Mouse (Mus musculus) kidney, embryonic 16.5 days (tissue): ENCODE measurements around the gene Dcun1d1. TPM values are rescaled to one million over a fixed set of nuclear protein-coding genes. Genes with fewer than 3 reads are reported as not detected.

Experiments used
- ATAC-seq: fragments of 200-750 bp; cut with Nextera tagmentation; 2 replicates; pipeline ENCODE4 v1.8.0; 2017; ENCODE audit warnings: moderate TSS enrichment; ENCODE audit not compliant: low FRiP score, low TSS enrichment
- H3K27ac ChIP-seq: fragments of 300-500 bp; sonication (generic); 2 replicates; pipeline ENCODE4 v1.5.1; 2014; ENCODE audit warnings: low read length
- H3K27me3 ChIP-seq: fragments of 300-500 bp; sonication (generic); 2 replicates; pipeline ENCODE4 v1.6.1; 2014; ENCODE audit warnings: low read length, control low read depth, mixed read lengths; ENCODE audit not compliant: insufficient read depth
- H3K36me3 ChIP-seq: fragments of 300-500 bp; sonication (generic); 2 replicates; pipeline ENCODE4 v1.6.1; 2014; ENCODE audit warnings: low read length, control low read depth, mixed read lengths; ENCODE audit not compliant: insufficient read depth
- H3K4me1 ChIP-seq: fragments of 300-500 bp; sonication (generic); 2 replicates; pipeline ENCODE4 v1.6.1; 2014; ENCODE audit warnings: low read length, control low read depth, mixed read lengths; ENCODE audit not compliant: insufficient read depth
- H3K4me2 ChIP-seq: fragments of 300-500 bp; sonication (generic); replicated peaks from 2 replicates; pipeline ENCODE4 v1.6.1; 2014; ENCODE audit warnings: low read depth, low read length
- H3K4me3 ChIP-seq: fragments of 300-500 bp; sonication (generic); 2 replicates; pipeline ENCODE4 v1.5.1; 2014; ENCODE audit warnings: mild to moderate bottlenecking, low read length
- H3K9ac ChIP-seq: fragments of 300-500 bp; sonication (generic); replicated peaks from 2 replicates; pipeline ENCODE4 v1.6.1; 2014; ENCODE audit warnings: low read length
- H3K9me3 ChIP-seq: fragments of 300-500 bp; sonication (generic); 2 replicates; pipeline ENCODE4 v1.6.1; 2016; ENCODE audit warnings: low read length, control low read depth
- WGBS: fragments of 180-500 bp; shearing (Covaris S2); extraction: QIAGEN DNeasy Blood & Tissue Kit; methylation state at CpG from one replicate; pipeline ENCODE4 v1.1.7; 2014; 5-methylcytosine and 5-hydroxymethylcytosine counted together
- polyA plus RNA-seq: library from polyadenylated mRNA; unstranded; fragments of >200 nt; fragmentation: Nextera tagmentation; extraction: Ambion mirVana; gene quantifications from 2 replicates; pipeline ENCODE4 v1.2.1, GENCODE M21; 2015

Gene Dcun1d1
- polyA plus RNA-seq, 1 experiment from 2014 or later: 90.9 TPM

DNA sequence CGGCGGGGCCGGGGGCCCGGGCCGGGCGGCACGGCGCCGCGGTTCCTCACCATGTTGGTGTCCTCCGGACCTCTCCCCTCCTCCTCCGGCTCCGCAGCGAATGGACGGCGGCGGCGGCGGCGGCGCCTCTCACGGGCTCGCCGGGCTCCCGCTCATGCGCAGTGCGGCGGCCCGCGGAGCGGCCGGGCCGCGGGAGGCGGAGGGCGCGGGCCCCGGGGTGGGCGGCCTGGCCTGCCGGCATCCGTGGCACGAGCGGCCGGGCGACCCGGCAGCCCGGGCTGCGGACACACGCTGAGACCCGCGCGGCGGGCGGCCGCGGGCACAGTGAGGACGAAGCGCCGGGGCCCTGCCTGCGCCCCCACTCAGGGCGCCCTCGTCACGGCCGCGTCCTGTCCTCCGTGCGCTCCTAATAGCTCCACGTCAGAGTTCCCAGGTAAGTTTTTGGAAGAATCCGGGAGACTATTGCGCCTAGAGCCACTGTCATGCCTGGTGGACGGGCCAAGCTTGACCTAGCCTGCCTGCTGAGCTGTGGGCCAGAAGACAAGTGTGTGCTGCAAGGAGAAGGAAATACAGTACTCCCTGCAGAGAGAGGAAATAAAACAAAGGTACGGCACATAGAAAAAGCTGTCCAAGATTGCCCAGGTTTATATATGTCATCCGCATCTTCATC is 4.4 kb downstream of the Dcun1d1 start:
- 0 out of 2 replicates have a peak, but pooled peaks cover 4% of the 10 kb centered on the region for H3K36me3 ChIP-seq
- H3K27me3 ChIP-seq: no peaks in the 10 kb centered on the region
- H3K9ac ChIP-seq: peak overlapping the region; percentile 99
- under 1% methylated on average over 61 of the region's 73 CpGs for WGBS
- peak overlapping the region; percentile 91 for H3K4me2 ChIP-seq
- peak overlapping the region; percentile 92 for H3K4me3 ChIP-seq
- peak; percentile 94 for ATAC-seq
- no peaks in the 10 kb centered on the region for H3K9me3 ChIP-seq
- H3K27ac ChIP-seq: peak overlapping the region; percentile 95
- H3K4me1 ChIP-seq: peaks cover 23% of the 10 kb centered on the region

- peak; percentile 84 for ATAC-seq
- H3K4me1 ChIP-seq: peaks cover 23% of the 10 kb centered on the region
- peak overlapping the region; percentile 95 for H3K27ac ChIP-seq
- peak overlapping the region; percentile 99 for H3K9ac ChIP-seq
- H3K9me3 ChIP-seq: no peaks in the 10 kb centered on the region
- H3K36me3 ChIP-seq: 0 out of 2 replicates have a peak, but pooled peaks cover under 1% of the 10 kb centered on the region
- WGBS: under 1% methylated on average over 52 of the region's 65 CpGs
- peak overlapping the region; percentile 91 for H3K4me2 ChIP-seq
- peak overlapping the region; percentile 92 for H3K4me3 ChIP-seq
- H3K27me3 ChIP-seq: no peaks in the 10 kb centered on the region
These were observed 5.1 kb downstream of the Dcun1d1 start for GRCm38 (mm10) chr3:35931896-35932727.

DNA sequence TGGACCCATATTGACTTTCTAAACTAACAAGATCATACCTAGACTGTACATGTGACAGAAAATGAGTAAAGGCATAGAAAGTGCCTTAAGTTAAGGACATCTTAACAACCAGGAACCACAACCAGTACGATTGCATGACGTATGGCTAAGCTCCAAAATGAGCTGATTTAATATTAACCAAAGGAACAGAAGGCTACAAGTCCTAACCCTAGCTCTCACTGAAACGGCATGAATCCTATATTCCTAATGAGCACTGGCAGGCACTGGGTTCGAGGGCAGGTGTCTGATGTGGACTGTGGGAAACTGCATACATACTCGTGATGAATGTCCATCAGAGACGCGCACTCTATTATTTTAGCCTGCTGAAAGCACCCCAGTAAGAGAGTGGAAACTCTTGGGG is 5.9 kb downstream of the Dcun1d1 start:
- H3K9me3 ChIP-seq: no peaks in the 10 kb centered on the region
- peak overlapping the region; percentile 92 for H3K4me3 ChIP-seq
- peak overlapping the region; percentile 91 for H3K4me2 ChIP-seq
- H3K36me3 ChIP-seq: no peaks in the 10 kb centered on the region
- no peak for ATAC-seq
- H3K4me1 ChIP-seq: peaks cover 23% of the 10 kb centered on the region
- H3K9ac ChIP-seq: peak overlapping the region; percentile 99
- peak overlapping the region; percentile 95 for H3K27ac ChIP-seq
- H3K27me3 ChIP-seq: no peaks in the 10 kb centered on the region
- 21% methylated on average over 7 of the region's 7 CpGs for WGBS

GRCm38 (mm10) chr3:35929831-35930230 is 7.4 kb downstream of the Dcun1d1 start:
- H3K27me3 ChIP-seq: no peaks in the 10 kb centered on the region
- ATAC-seq: no peak
- H3K4me1 ChIP-seq: peaks cover 23% of the 10 kb centered on the region
- H3K36me3 ChIP-seq: no peaks in the 10 kb centered on the region
- H3K9me3 ChIP-seq: no peaks in the 10 kb centered on the region
- no peak overlapping the region for H3K9ac ChIP-seq
- 0 out of 2 replicates have a peak overlapping the region, but pooled peaks have one; percentile 7 for H3K4me2 ChIP-seq
- H3K27ac ChIP-seq: no peak overlapping the region
- 34% methylated on average over 8 of the region's 8 CpGs for WGBS
- no peak overlapping the region; the same call in 1 of the 2 replicates for H3K4me3 ChIP-seq

DNA sequence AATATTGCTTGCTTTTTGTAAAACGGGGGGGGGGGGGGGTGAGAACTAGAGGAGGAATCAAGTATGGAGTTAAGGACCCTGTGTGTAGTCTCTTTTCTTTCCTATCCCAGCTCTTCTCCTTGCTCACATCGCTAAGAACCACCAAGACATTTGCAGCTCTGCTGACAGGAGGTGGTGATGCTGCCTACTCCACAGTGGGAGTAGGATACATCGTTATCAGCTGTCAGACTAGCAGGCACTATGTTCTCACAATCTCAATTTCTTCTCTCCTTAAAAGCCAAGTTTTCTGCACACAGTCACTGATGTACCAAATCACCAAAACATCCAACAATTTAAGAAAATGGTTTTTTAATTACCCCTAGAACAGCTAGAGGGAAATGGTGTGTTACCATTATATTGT is 7.8 kb downstream of the Dcun1d1 start:
- no peak overlapping the region for H3K27ac ChIP-seq
- WGBS: 50% methylated on average over 3 of the region's 3 CpGs
- ATAC-seq: no peak
- H3K4me1 ChIP-seq: peaks cover 23% of the 10 kb centered on the region
- H3K36me3 ChIP-seq: no peaks in the 10 kb centered on the region
- H3K4me3 ChIP-seq: no peak overlapping the region
- H3K27me3 ChIP-seq: no peaks in the 10 kb centered on the region
- H3K9me3 ChIP-seq: no peaks in the 10 kb centered on the region
- no peak overlapping the region for H3K4me2 ChIP-seq
- no peak overlapping the region for H3K9ac ChIP-seq

- H3K27ac ChIP-seq: no peak overlapping the region
- H3K27me3 ChIP-seq: no peaks in the 10 kb centered on the region
- H3K4me2 ChIP-seq: no peak overlapping the region
- no peaks in the 10 kb centered on the region for H3K36me3 ChIP-seq
- no peak overlapping the region for H3K9ac ChIP-seq
- peaks cover 23% of the 10 kb centered on the region for H3K4me1 ChIP-seq
- H3K4me3 ChIP-seq: no peak overlapping the region
- H3K9me3 ChIP-seq: no peaks in the 10 kb centered on the region
- no peak for ATAC-seq
- 60% methylated on average over 2 of the region's 2 CpGs for whole genome bisulfite sequencing
These were observed 11.4 kb downstream of the Dcun1d1 start for GRCm38 (mm10) chr3:35925852-35926251.

GRCm38 (mm10) chr3:35924007-35924406 is 13.2 kb downstream of the Dcun1d1 start:
- no peaks in the 10 kb centered on the region for H3K27me3 ChIP-seq
- H3K27ac ChIP-seq: no peak overlapping the region
- no peaks in the 10 kb centered on the region for H3K9me3 ChIP-seq
- H3K36me3 ChIP-seq: no peaks in the 10 kb centered on the region
- H3K4me2 ChIP-seq: no peak overlapping the region
- 72% methylated on average over 3 of the region's 3 CpGs for WGBS
- H3K9ac ChIP-seq: no peak overlapping the region
- peaks cover 15% of the 10 kb centered on the region for H3K4me1 ChIP-seq
- no peak for ATAC-seq
- H3K4me3 ChIP-seq: no peak overlapping the region

GRCm38 (mm10) chr3:35923495-35923894 is 13.8 kb downstream of the Dcun1d1 start:
- WGBS: 42% methylated on average over 7 of the region's 7 CpGs
- Histone ChIP-seq H3K4me2 (no peak overlapping the region), H3K36me3 (no peaks in the 10 kb centered on the region), H3K4me3 (no peak overlapping the region), H3K9me3 (no peaks in the 10 kb centered on the region), H3K27me3 (no peaks in the 10 kb centered on the region), H3K27ac (no peak overlapping the region), H3K4me1 (peaks cover 15% of the 10 kb centered on the region), H3K9ac (no peak overlapping the region)
- ATAC-seq: no peak

- no peak overlapping the region for H3K9ac ChIP-seq
- H3K4me1 ChIP-seq: peaks cover 15% of the 10 kb centered on the region
- H3K27me3 ChIP-seq: no peaks in the 10 kb centered on the region
- no peak for ATAC-seq
- no peak overlapping the region for H3K27ac ChIP-seq
- H3K4me3 ChIP-seq: no peak overlapping the region
- no peaks in the 10 kb centered on the region for H3K9me3 ChIP-seq
- H3K4me2 ChIP-seq: no peak overlapping the region
- 60% methylated on average over 4 of the region's 4 CpGs for WGBS
- peaks cover 8% of the 10 kb centered on the region; the same call in 1 of the 2 replicates for H3K36me3 ChIP-seq
These were observed 14.7 kb downstream of the Dcun1d1 start for GRCm38 (mm10) chr3:35922522-35922921.

DNA sequence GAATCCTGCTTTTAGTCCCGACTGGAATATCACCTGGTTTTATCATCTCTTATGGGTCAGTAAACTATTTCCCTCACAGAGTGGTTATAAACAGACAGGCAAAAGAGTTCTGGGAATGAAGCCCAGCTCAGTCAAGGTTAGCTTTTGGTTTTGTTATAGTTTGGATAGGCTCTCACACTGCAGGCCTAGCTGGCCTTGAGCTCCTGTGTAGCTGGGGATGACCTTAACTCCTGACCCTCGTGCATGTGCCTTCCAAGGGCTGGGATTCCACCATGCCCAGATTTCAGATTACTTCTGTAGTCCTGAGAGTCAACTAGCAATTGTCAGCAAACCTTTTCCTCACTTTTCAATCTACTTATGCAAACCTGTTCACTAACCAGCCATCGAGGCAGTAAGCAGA is 19.0 kb downstream of the Dcun1d1 start:
- H3K27ac ChIP-seq: no peak overlapping the region
- no peak for ATAC-seq
- no peaks in the 10 kb centered on the region for H3K27me3 ChIP-seq
- WGBS: 77% methylated on average over 3 of the region's 3 CpGs
- H3K36me3 ChIP-seq: peaks cover 34% of the 10 kb centered on the region
- no peaks in the 10 kb centered on the region for H3K9me3 ChIP-seq
- no peak overlapping the region for H3K4me3 ChIP-seq
- no peak overlapping the region for H3K9ac ChIP-seq
- no peak overlapping the region for H3K4me2 ChIP-seq
- H3K4me1 ChIP-seq: peaks cover 9% of the 10 kb centered on the region
